Mouse (Mus musculus) regulatory T cell (primary cell): ENCODE data around the gene Zdhhc9.

Experiments used
- in situ Hi-C: fragments of 300-600 bp; cut with MboI, MseI; formaldehyde crosslinking; loops from one replicate; pipeline ENCODE4 v1.15.1; 2025; ENCODE audit warnings: high pct_unique_total_duplicates

Zdhhc9 gene

GRCm38 (mm10) chrX:48181844-48182243 lies 26.8 kb downstream of the Zdhhc9 start:
- in situ Hi-C loops: no loop called here

DNA sequence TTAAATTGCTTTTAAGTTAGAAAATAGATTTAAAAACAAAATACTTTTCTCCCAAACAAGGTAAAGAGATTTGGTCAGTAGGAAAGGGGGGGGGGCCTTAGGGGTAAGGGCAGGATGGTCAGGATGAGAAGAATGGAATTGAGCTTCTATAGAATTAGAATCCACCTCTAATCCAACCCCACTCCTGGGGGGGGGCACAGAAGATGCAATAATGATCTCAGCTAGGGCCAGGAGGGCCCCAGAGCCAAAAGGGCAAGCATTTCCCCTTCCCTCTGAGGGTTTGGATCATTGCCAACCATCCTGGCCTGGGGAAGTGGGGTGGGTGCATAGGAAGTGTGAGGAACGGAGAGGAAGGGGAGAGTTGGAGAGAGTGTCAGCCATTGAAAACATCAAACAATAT lies 38.3 kb downstream of the Zdhhc9 start:
- in situ Hi-C loops: no loop called here

- in situ Hi-C loops: no loop called here
These were observed 38.8 kb downstream of the Zdhhc9 start for GRCm38 (mm10) chrX:48169892-48170291.

DNA sequence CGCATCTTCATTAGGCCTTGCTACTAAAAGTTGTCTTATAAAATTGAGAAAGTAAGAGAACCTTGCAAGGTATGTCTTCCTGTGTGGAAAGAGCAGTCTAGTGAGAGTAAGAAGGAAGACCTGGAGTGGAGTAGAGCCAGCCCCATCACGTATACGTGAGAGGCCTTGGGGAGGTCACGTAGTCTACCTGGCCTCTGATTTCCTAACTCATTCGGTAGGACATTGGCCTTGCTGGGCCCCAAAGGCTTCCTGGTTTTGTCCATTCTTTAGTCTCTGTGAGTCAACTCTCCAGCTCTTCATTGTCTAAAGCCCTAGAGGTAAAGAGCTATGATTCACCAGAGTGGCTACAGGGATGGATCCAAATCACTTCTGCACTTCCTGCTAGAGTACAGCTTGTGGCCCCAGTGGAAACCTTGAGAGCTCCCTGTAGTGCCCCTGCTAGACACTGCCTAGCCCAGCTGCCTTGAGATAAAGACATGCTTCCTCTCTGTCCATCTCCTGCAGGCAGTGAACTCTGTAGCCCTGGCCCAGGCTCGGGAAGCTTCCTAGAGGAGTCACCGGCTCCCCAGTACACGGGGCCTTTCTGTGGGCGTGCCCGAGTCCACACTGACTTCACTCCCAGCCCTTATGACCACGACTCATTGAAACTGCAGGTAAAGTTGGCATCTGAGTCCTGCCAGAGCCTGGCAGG lies 50.3 kb downstream of the Zdhhc9 start:
- in situ Hi-C loops: no loop called here

- in situ Hi-C loops: no loop called here
These were observed 51.3 kb downstream of the Zdhhc9 start for GRCm38 (mm10) chrX:48157396-48157795.

- in situ Hi-C loops: no loop called here
These were observed 53.2 kb downstream of the Zdhhc9 start for GRCm38 (mm10) chrX:48155489-48155888.

GRCm38 (mm10) chrX:48153949-48154348 lies 54.7 kb downstream of the Zdhhc9 start:
- in situ Hi-C loops: no loop called here

- in situ Hi-C loops: no loop called here
These were observed 55.3 kb downstream of the Zdhhc9 start for GRCm38 (mm10) chrX:48153414-48153813.

GRCm38 (mm10) chrX:48152106-48152505 lies 56.6 kb downstream of the Zdhhc9 start:
- in situ Hi-C loops: no loop called here

- in situ Hi-C loops: no loop called here
These were observed 60.9 kb downstream of the Zdhhc9 start for GRCm38 (mm10) chrX:48147741-48148186.

GRCm38 (mm10) chrX:48147226-48147625 lies 61.5 kb downstream of the Zdhhc9 start:
- in situ Hi-C loops: no loop called here

DNA sequence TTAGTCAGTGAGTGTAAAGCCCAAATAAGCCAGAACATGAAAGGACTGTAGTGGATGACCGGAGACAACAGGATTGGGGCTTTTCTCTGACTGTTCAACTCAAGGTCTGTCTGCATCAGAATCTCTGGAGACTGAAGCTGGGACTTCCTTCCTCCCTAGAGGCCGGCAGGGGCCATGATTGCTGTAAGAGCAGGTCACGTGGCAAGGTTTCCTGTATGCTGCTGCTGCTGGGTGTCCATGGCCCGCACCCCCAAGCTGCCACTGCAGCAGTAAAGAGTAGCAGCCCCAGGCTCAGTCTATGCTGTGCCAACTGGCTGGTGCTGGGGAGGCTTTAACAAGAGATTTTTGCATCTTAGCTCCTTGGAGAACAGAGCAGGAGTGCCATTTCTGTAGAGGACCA lies 62.4 kb downstream of the Zdhhc9 start, which contains the start of gene Sash3:
TSS of gene Sash3 (plus strand) at position 175 of the 400 bp plus-strand sequence.
- in situ Hi-C loops: no loop called here

DNA sequence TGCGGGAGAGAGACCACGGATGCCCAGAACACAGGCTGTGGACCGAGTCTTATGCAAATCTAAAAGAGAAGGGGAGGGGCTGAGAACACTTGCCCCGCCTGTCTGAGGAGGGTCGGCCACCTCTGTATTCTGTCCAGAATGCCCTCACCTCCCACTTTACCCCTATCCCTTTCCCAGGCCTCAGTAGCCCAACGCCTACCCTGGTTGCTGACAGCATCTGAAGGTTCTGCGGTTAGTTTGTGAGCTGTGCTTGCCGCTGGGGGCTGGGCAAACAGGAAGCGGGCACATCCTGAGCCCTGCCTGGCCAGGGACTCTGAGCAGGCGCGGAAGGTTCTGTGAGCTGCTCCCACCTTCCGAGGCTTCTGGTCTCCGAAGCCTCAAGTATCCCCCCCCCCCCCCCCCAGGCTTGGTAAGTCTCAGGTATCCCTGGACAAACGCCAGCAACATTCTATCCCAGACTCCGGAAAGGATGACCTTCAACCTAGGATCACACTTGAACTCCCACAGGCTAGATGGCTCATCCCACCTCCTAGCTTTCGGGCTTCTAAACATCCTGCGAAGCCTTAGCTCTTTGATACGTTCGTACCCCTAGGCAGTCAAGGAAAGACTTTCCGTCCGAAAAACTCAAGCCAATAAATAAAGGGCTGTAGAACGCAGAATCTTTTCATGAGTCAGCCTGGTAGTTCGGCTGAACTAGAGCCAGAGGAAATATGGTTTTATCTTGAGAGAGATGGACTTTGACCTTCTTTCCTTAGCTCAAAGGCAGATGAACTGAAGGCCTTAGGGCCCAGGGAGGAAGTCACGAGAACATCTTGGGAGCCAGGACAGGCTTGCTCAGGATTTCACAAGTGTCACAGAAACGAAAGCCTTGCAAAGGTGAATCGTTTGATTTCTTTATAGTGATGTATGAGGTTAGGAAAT lies 65.0 kb downstream of the Zdhhc9 start:
- in situ Hi-C loops: no loop called here

DNA sequence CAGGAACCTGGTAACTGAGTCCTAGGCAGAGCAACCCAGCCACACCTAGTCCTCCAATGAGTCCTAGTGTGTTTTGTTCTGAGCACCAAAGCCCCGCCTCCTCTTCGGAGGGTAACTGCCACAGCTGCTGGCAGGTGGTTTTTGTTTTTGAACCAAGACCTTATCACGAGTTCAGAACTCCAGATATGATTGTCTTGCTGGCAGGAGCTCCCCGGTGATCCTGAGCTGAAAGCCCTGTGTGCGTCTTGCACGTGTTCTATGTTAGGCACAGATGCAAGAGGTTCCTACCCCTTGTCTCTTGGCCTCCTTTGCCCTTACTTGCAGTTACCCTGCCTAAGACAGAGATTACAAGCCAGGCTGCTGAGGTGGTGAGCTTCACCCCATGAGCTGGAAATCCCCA lies 67.2 kb downstream of the Zdhhc9 start:
- in situ Hi-C loops: no loop called here

DNA sequence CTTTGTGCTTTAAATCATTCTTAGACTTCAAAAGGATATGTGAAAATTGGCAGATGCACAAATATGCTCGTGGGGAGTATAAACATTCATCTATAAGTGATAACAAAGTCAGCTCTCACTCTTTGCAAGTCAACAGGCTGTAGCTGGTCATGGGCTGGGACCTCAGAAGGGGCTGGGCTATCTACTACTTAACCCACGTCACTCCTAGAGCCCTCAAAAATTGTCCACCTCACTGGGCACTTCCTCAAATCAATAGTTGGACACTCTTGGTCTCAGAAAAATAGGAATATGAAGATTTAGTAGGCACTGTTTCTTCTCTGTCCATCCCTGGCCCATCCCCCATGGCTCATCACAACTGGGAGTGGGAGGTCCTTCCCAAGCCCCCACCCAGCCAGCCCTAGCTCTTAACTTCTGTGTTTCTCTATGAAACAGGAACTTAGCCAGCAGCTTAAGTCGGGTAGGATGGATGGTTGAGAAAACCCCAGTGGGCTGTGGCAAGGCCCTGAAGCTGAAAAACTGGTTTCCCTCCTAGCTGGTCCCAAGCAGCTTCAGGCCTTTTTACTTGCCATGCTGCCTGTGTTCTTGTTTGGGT lies 68.3 kb downstream of the Zdhhc9 start:
- in situ Hi-C loops: no loop called here

DNA sequence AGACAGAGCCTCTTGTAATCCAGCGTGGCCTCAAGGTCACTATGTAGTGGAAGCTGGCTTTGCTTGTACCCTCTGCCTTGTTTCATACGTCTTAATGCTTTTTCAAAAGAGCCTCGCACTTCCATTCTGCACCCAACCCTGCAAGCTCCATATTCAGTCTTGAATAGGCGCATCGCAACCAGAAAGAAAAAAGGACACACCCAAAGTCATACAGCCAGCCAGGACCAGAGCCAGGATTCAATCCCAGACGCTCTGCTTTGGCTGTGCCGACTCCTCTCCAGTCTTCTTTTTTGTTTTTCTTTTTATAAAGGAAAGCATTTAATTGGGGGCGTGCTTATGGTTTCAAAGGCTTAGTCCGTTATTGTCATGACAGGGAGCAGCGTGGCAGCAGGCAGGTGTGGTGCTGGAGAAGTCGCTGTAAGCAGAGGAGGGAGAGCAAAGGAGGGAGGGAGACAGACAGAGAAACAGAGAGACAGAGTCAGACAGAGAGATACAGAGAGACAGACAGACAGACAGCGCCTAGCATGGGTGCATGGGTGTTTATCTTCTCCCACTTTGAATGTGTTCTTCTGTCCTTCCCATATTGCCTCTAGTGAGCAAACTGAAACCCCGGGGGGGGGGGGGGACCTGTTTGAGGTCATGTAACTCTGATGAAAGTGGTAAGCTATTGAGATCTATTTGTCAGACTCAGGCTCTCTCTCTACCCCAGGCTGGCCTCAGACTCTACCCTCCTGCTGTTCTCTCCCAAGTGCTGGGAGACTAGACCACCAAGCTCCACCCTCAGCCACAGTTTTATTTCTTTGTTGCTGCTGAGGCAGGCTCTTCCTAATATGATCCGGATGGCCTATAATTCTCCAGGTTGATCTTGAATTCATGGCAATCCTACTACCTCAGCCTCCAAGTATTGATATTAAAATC lies 69.1 kb downstream of the Zdhhc9 start:
- in situ Hi-C loops: no loop called here

DNA sequence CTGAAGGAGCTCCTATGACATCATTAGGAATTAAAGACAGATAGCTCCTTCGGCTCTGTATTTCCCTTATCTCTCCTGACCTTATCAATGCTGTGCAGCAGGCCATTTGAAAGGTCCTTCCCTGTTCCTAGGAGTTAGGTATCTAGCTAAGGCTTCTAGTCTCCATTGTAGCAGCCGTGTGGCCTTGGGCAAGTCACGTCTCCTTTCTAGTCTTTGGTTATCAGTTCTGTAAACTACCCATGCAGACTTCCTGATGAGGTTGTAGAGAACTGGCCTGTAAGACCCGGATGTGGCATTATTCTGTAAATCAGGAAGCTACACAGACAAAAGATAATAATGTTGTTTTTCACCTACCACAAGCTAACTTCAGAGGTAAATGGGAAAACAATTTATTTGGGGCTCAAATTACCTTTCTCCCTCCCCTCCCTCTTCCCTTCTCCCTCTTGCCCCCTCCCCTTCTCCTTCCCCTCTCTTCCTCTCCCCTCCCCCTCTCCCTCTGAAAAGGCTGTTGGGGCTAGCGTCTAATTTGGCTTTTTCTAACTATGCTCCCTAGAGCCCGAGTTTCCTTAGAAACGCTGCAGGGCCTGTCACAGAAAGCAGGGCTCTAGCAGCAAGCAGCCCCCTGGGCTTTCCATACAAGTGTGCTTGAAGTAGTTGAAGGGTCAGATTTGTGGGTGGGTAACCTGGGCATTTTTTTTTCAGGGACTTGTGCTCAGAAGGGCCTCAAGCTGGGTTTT lies 70.0 kb downstream of the Zdhhc9 start:
- in situ Hi-C loops: no loop called here

GRCm38 (mm10) chrX:48138011-48138410 lies 70.7 kb downstream of the Zdhhc9 start:
- in situ Hi-C loops: no loop called here

DNA sequence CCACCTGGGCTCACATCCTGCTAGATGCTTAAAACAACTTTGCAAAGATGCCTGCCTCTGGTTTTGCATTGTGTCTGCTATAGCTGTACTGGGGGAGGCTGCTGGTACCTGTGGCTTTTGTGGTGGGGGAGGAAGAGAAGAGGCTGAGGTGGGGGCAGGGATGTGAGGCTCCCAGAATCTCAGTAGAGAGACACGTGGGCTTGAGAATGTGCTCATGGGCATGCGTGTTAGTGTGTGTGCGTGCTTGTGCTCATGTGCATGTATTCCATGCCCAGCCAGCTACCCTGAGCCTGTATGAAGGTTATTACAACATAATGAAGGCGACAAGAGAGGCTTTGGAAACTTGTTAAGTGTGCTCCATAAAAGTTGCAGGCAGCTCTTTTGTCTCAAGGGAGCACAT lies 71.7 kb downstream of the Zdhhc9 start:
- in situ Hi-C loops: no loop called here

GRCm38 (mm10) chrX:48129167-48129566 lies 79.5 kb downstream of the Zdhhc9 start:
- in situ Hi-C loops: no loop called here
